Mouse (Mus musculus) embryonic facial prominence, embryonic 11.5 days (tissue): ENCODE data around the gene Ubtd1. TPM values are rescaled to one million over a fixed set of nuclear protein-coding genes. Genes with fewer than 3 reads are reported as not detected.

ENCODE experiments used
- ATAC-seq: fragments of 200-750 bp; cut with Nextera tagmentation; replicated peaks from 2 replicates; pipeline ENCODE4 v1.8.0; 2017; ENCODE audit warnings: low read depth; ENCODE audit not compliant: insufficient number of reproducible peaks, low FRiP score, low TSS enrichment
- DNase-seq: peaks from one replicate; pipeline ENCODE4 v3.0.0-alpha.2; 2015; ENCODE audit warnings: low spot score
- H3K27ac ChIP-seq: fragments of 300-500 bp; sonication (generic); replicated peaks from 2 replicates; pipeline ENCODE4 v1.5.1; 2014; ENCODE audit warnings: mild to moderate bottlenecking, low read depth, low read length, control low read depth
- H3K27me3 ChIP-seq: fragments of 300-500 bp; sonication (generic); 2 replicates; pipeline ENCODE4 v1.6.1; 2014; ENCODE audit warnings: mild to moderate bottlenecking, low read length, moderate library complexity, mixed read lengths; ENCODE audit not compliant: control insufficient read depth, insufficient read depth
- H3K36me3 ChIP-seq: fragments of 300-500 bp; sonication (generic); replicated peaks from 2 replicates; pipeline ENCODE4 v1.6.1; 2014; ENCODE audit warnings: low read depth, mild to moderate bottlenecking, low read length, moderate library complexity, mixed read lengths; ENCODE audit not compliant: control insufficient read depth, insufficient read depth
- H3K4me1 ChIP-seq: fragments of 300-500 bp; sonication (generic); 2 replicates; pipeline ENCODE4 v1.6.1; 2014; ENCODE audit warnings: low read length, mixed read lengths; ENCODE audit not compliant: control insufficient read depth, insufficient read depth
- H3K4me2 ChIP-seq: fragments of 300-500 bp; sonication (generic); 2 replicates; pipeline ENCODE4 v1.6.1; 2014; ENCODE audit warnings: low read depth, mild to moderate bottlenecking, control low read depth, low read length, moderate library complexity
- H3K4me3 ChIP-seq: fragments of 300-500 bp; sonication (generic); 2 replicates; pipeline ENCODE4 v1.5.1; 2014; ENCODE audit warnings: low read depth, low read length, control low read depth
- H3K9ac ChIP-seq: fragments of 300-500 bp; sonication (generic); replicated peaks from 2 replicates; pipeline ENCODE4 v1.6.1; 2014; ENCODE audit warnings: mild to moderate bottlenecking, control low read depth, low read length
- H3K9me3 ChIP-seq: fragments of 300-500 bp; sonication (generic); replicated peaks from 2 replicates; pipeline ENCODE4 v1.6.1; 2016; ENCODE audit warnings: mild to moderate bottlenecking, low read length, inconsistent platforms, mixed read lengths; ENCODE audit not compliant: control insufficient read depth
- WGBS: fragments of 180-500 bp; shearing (Covaris S2); extraction: QIAGEN DNeasy Blood & Tissue Kit; methylation state at CpG from one replicate; pipeline ENCODE4 v1.1.7; 2014; 5-methylcytosine and 5-hydroxymethylcytosine counted together
- polyA plus RNA-seq: library from polyadenylated mRNA; unstranded; fragments of >200 nt; fragmentation: Nextera tagmentation; extraction: Ambion mirVana; gene quantifications from 2 replicates; pipeline ENCODE4 v1.2.1, GENCODE M21; 2014

Ubtd1 gene
- polyA plus RNA-seq, 1 experiment from 2014 or later, result 7.1 TPM

GRCm38 (mm10) chr19:42016840-42017239, 35.3 kb downstream of the Ubtd1 start:
- Histone ChIP-seq H3K27me3 (no peaks in the 10 kb centered on the region), H3K4me2 (no peak overlapping the region), H3K4me1 (peaks cover 4% of the 10 kb centered on the region; the same call in 1 of the 2 replicates), H3K36me3 (no peaks in the 10 kb centered on the region), H3K4me3 (no peak overlapping the region), H3K9ac (no peak overlapping the region), H3K9me3 (no peaks in the 10 kb centered on the region), H3K27ac (no peak overlapping the region)
- no peak for ATAC-seq
- 71% methylated on average over 5 of the region's 5 CpGs for WGBS
- DNase-seq, result no peak

DNA sequence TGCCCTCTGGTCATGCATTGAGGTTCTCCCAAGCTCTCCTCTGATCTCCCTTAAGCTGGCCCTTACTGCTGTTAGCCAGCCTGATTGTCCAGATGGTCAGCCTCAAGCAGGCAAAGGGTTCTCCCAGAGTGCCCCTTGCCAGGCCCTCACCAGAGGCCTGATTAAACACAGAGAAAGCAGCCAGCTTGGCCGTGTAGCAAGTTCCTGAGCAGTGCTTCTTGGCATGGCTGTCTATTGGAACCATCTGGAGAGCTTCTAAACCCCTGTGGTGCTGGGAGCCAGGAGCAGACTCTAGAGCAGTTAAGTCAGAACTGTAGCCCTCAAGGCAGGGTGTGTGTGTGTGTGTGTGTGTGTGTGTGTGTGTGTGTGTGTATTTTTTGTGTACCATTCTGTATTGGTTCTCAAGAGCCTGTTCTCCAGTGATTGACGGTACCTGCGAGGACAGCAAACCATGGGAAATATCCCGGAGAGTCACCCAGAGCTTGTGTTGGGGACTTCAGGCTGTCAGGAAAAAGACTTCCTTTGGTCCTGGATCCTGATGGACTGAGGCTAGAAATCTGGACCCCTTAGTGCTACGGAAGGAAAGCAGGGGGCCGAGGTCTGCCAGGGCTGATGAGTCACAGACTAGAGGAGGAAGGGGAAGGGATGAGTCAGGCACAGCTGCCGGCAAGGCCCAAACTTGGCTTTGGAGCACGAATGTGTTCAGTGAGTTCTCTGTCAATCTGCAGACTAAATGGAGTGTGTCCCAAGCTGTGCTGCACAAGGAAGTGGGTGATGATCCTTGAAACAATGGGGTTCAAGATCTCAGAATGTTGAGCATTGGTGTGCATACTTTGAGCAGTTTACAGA, 36.1 kb downstream of the Ubtd1 start:
- H3K9ac ChIP-seq, result no peak overlapping the region
- no peak overlapping the region for H3K27ac ChIP-seq
- H3K27me3 ChIP-seq, result no peaks in the 10 kb centered on the region
- no peak for ATAC-seq
- H3K36me3 ChIP-seq, result no peaks in the 10 kb centered on the region
- H3K9me3 ChIP-seq, result no peaks in the 10 kb centered on the region
- peaks cover 4% of the 10 kb centered on the region; the same call in 1 of the 2 replicates for H3K4me1 ChIP-seq
- peak; percentile 53 for DNase-seq
- WGBS, result 70% methylated on average over 8 of the region's 8 CpGs
- H3K4me2 ChIP-seq, result no peak overlapping the region
- no peak overlapping the region for H3K4me3 ChIP-seq

- no peak overlapping the region for H3K4me3 ChIP-seq
- DNase-seq, result peak; percentile 56
- H3K4me1 ChIP-seq, result peaks cover 4% of the 10 kb centered on the region; the same call in 1 of the 2 replicates
- no peak overlapping the region for H3K9ac ChIP-seq
- H3K9me3 ChIP-seq, result no peaks in the 10 kb centered on the region
- peak overlapping the region; percentile 25; the same call in 1 of the 2 replicates for H3K27ac ChIP-seq
- no peaks in the 10 kb centered on the region for H3K36me3 ChIP-seq
- H3K27me3 ChIP-seq, result no peaks in the 10 kb centered on the region
- ATAC-seq, result no peak
- 26% methylated on average over 4 of the region's 4 CpGs for WGBS
- H3K4me2 ChIP-seq, result no peak overlapping the region
These were observed 37.5 kb downstream of the Ubtd1 start for GRCm38 (mm10) chr19:42019011-42019522.

DNA sequence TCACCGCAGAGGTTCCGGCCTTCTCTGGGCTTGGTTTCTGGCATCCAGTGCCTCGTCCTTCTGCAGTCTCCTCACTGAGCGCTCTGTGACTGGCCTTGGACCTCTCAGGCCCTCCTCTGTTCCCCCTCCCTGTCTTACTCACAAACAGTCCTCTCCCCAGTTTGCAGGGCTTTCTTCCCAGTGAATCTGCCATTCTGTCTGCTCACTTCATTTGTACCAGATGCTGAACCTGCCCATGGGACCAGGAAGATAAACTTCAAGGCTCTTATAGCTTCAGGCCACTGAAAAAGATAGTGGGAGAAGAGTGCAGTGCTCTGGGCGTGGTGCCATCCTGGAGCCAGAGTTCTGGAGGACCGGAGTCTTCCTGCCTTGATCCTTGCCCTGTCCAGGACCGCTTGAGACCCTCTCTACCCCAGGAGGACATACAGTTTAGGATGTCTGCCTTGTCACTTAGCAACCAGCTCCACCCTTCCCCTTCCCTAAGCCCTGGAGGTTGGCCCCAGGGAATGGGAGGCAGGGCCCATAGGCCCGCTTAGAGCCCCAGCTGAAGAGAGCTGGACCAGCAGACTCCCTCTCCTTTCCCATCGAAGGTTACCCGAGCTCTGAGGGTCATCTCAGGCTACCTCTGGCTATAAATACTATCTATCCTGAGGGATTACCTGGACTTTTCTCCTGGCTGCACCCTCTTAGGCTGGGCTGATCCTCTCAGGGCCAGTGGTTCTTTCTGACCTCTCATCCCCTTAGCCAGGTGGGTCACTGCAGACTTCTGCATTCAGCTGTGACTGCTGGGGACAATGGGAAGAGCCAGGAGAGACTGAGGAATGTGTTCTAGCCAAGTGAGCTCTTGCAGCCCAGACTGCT, 40.3 kb downstream of the Ubtd1 start:
- H3K4me2 ChIP-seq, result no peak overlapping the region
- ATAC-seq, result no peak
- H3K9me3 ChIP-seq, result no peaks in the 10 kb centered on the region
- DNase-seq, result no peak
- H3K36me3 ChIP-seq, result no peaks in the 10 kb centered on the region
- H3K27ac ChIP-seq, result no peak overlapping the region
- H3K9ac ChIP-seq, result no peak overlapping the region
- no peaks in the 10 kb centered on the region for H3K27me3 ChIP-seq
- H3K4me3 ChIP-seq, result no peak overlapping the region
- WGBS, result 73% methylated on average over 10 of the region's 10 CpGs
- peaks cover 4% of the 10 kb centered on the region; the same call in 1 of the 2 replicates for H3K4me1 ChIP-seq

GRCm38 (mm10) chr19:42022542-42022848, 40.9 kb downstream of the Ubtd1 start:
- 79% methylated on average over 2 of the region's 2 CpGs for WGBS
- no peak overlapping the region for H3K27ac ChIP-seq
- no peaks in the 10 kb centered on the region for H3K9me3 ChIP-seq

GRCm38 (mm10) chr19:42026158-42026557, 44.6 kb downstream of the Ubtd1 start:
- H3K27ac ChIP-seq, result no peak overlapping the region
- H3K9ac ChIP-seq, result no peak overlapping the region
- H3K27me3 ChIP-seq, result no peaks in the 10 kb centered on the region
- H3K4me3 ChIP-seq, result no peak overlapping the region
- WGBS, result 10% methylated on average over 5 of the region's 5 CpGs
- no peak; the same call in 1 of the 2 replicates for ATAC-seq
- H3K36me3 ChIP-seq, result no peaks in the 10 kb centered on the region
- no peaks in the 10 kb centered on the region for H3K9me3 ChIP-seq
- peak; percentile 86 for DNase-seq
- H3K4me2 ChIP-seq, result no peak overlapping the region
- H3K4me1 ChIP-seq, result no peaks in the 10 kb centered on the region; the same call in 1 of the 2 replicates

More at GRCm38 (mm10) chr19:42022542-42022848, 40.9 kb downstream of the Ubtd1 start:
- H3K27me3 ChIP-seq, result no peaks in the 10 kb centered on the region
- H3K4me3 ChIP-seq, result no peak overlapping the region
- H3K4me1 ChIP-seq, result peaks cover 4% of the 10 kb centered on the region; the same call in 1 of the 2 replicates
- no peaks in the 10 kb centered on the region for H3K36me3 ChIP-seq
- DNase-seq, result no peak
- no peak for ATAC-seq
- H3K9ac ChIP-seq, result no peak overlapping the region
- H3K4me2 ChIP-seq, result no peak overlapping the region

DNA sequence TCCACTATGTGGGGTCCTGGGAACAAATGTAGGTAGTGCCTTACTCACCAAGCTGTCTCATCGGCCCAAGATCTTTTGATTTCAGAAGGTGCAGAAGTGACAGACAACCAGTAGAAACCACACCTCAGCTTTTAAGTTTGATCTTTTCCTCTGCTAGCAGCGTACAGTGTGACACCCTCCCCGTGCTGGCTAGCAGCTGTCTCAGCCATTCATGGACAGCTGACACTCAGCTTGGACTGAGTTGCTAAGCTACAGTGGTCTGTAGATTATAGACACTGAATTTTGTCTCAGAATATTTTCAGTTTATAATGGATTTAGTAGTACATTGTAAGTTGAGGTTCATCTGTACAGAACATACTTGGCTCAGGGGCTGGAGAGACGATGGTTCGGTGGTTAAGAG, 49.5 kb downstream of the Ubtd1 start:
- DNase-seq (no peak), ATAC-seq (no peak)
- Histone ChIP-seq H3K4me2 (no peak overlapping the region), H3K27me3 (no peaks in the 10 kb centered on the region), H3K9me3 (no peaks in the 10 kb centered on the region), H3K27ac (no peak overlapping the region), H3K36me3 (no peaks in the 10 kb centered on the region), H3K9ac (no peak overlapping the region), H3K4me1 (peaks cover 2% of the 10 kb centered on the region; the same call in 1 of the 2 replicates), H3K4me3 (no peak overlapping the region)
- WGBS, result 73% methylated on average over 5 of the region's 5 CpGs
